Mouse (Mus musculus): ENCODE data around the gene Agbl3. TPM values are rescaled to one million over a fixed set of nuclear protein-coding genes. Genes with fewer than 3 reads are reported as not detected.

The Agbl3 gene
- polyA plus RNA-seq, 1 experiment: 0.57 TPM

- Histone ChIP-seq H3K36me3 (ENCODE audit: control insufficient read depth, insufficient read depth, low read length) (no peaks in the 10 kb centered on the region), H3K27ac (ENCODE audit: insufficient read depth, low read depth, low read length) (no peak overlapping the region)
- TF ChIP-seq CTCF (IDR thresholded peaks at IDR 0.05; ENCODE audit: extremely low read depth, insufficient read length, insufficient replicate concordance, low read depth, low read length) (no peak), POLR2A (IDR thresholded peaks at IDR 0.05; ENCODE audit: low read depth, low read length) (no peak)
Measured at GRCm38 (mm10) chr6:34895569-34895968, 115.3 kb downstream of the Agbl3 start.

GRCm38 (mm10) chr6:34896168-34896780, 116.0 kb downstream of the Agbl3 start:
- no peaks in the 10 kb centered on the region for H3K4me1 ChIP-seq (ENCODE audit: control insufficient read depth, insufficient read depth, insufficient read length, low read length)
- TF ChIP-seq POLR2A (IDR thresholded peaks at IDR 0.05; ENCODE audit: low read depth, low read length): no peak
- H3K27me3 ChIP-seq (ENCODE audit: control insufficient read depth, insufficient read depth, low read length): no peaks in the 10 kb centered on the region
- no peaks in the 10 kb centered on the region for H3K36me3 ChIP-seq (ENCODE audit: control insufficient read depth, insufficient read depth, low read length)
- H3K27ac ChIP-seq (ENCODE audit: insufficient read depth, low read depth, low read length): no peak overlapping the region
- no peak overlapping the region for H3K4me3 ChIP-seq (ENCODE audit: low read depth, low read length)
- 87% methylated on average over 16 of the region's 16 CpGs for WGBS

More at GRCm38 (mm10) chr6:34895569-34895968, 115.3 kb downstream of the Agbl3 start:
- Histone ChIP-seq H3K4me1 (ENCODE audit: control insufficient read depth, insufficient read depth, insufficient read length, low read length) (no peaks in the 10 kb centered on the region), H3K27me3 (ENCODE audit: control insufficient read depth, insufficient read depth, low read length) (no peaks in the 10 kb centered on the region), H3K4me3 (ENCODE audit: low read depth, low read length) (no peak overlapping the region)
- WGBS: 91% methylated on average over 7 of the region's 7 CpGs

GRCm38 (mm10) chr6:34899127-34899526, 118.9 kb downstream of the Agbl3 start:
- H3K27ac ChIP-seq (ENCODE audit: insufficient read depth, low read depth, low read length): no peak overlapping the region
- WGBS: 68% methylated on average over 2 of the region's 2 CpGs
- no peaks in the 10 kb centered on the region for H3K27me3 ChIP-seq (ENCODE audit: control insufficient read depth, insufficient read depth, low read length)
- peaks cover under 1% of the 10 kb centered on the region; the same call in 1 of the 2 replicates for H3K36me3 ChIP-seq (ENCODE audit: control insufficient read depth, insufficient read depth, low read length)
- no peak overlapping the region for H3K4me3 ChIP-seq (ENCODE audit: low read depth, low read length)
- TF ChIP-seq POLR2A (IDR thresholded peaks at IDR 0.05; ENCODE audit: low read depth, low read length): no peak
- no peak for TF ChIP-seq CTCF (IDR thresholded peaks at IDR 0.05; ENCODE audit: extremely low read depth, insufficient read length, insufficient replicate concordance, low read depth, low read length)
- H3K4me1 ChIP-seq (ENCODE audit: control insufficient read depth, insufficient read depth, insufficient read length, low read length): no peaks in the 10 kb centered on the region

- Histone ChIP-seq H3K27ac (ENCODE audit: insufficient read depth, low read depth, low read length) (no peak overlapping the region), H3K36me3 (ENCODE audit: control insufficient read depth, insufficient read depth, low read length) (peaks cover 5% of the 10 kb centered on the region; the same call in 1 of the 2 replicates), H3K4me3 (ENCODE audit: low read depth, low read length) (no peak overlapping the region), H3K4me1 (ENCODE audit: control insufficient read depth, insufficient read depth, insufficient read length, low read length) (no peaks in the 10 kb centered on the region), H3K27me3 (ENCODE audit: control insufficient read depth, insufficient read depth, low read length) (no peaks in the 10 kb centered on the region)
- no peak for TF ChIP-seq POLR2A (IDR thresholded peaks at IDR 0.05; ENCODE audit: low read depth, low read length)
- TF ChIP-seq CTCF (IDR thresholded peaks at IDR 0.05; ENCODE audit: extremely low read depth, insufficient read length, insufficient replicate concordance, low read depth, low read length): no peak
- WGBS: 94% methylated on average over 2 of the region's 2 CpGs
Measured at GRCm38 (mm10) chr6:34900990-34901389, 120.8 kb downstream of the Agbl3 start.

- 62% methylated on average over 9 of the region's 9 CpGs for WGBS
- H3K4me1 ChIP-seq (ENCODE audit: control insufficient read depth, insufficient read depth, insufficient read length, low read length): no peaks in the 10 kb centered on the region
- 0 out of 2 replicates have a peak overlapping the region, but pooled peaks have one; percentile 14 for H3K27ac ChIP-seq (ENCODE audit: insufficient read depth, low read depth, low read length)
- no peak overlapping the region for H3K4me3 ChIP-seq (ENCODE audit: low read depth, low read length)
- TF ChIP-seq CTCF (IDR thresholded peaks at IDR 0.05; ENCODE audit: extremely low read depth, insufficient read length, insufficient replicate concordance, low read depth, low read length) (no peak), POLR2A (IDR thresholded peaks at IDR 0.05; ENCODE audit: low read depth, low read length) (no peak)
- no peaks in the 10 kb centered on the region for H3K27me3 ChIP-seq (ENCODE audit: control insufficient read depth, insufficient read depth, low read length)
- peaks cover 5% of the 10 kb centered on the region; the same call in 1 of the 2 replicates for H3K36me3 ChIP-seq (ENCODE audit: control insufficient read depth, insufficient read depth, low read length)
Measured at GRCm38 (mm10) chr6:34901911-34902444, 121.7 kb downstream of the Agbl3 start.

GRCm38 (mm10) chr6:34902578-34902977, 122.3 kb downstream of the Agbl3 start:
- H3K27me3 ChIP-seq (ENCODE audit: control insufficient read depth, insufficient read depth, low read length): no peaks in the 10 kb centered on the region
- H3K4me1 ChIP-seq (ENCODE audit: control insufficient read depth, insufficient read depth, insufficient read length, low read length): no peaks in the 10 kb centered on the region
- no peak overlapping the region for H3K27ac ChIP-seq (ENCODE audit: insufficient read depth, low read depth, low read length)
- no peak for TF ChIP-seq POLR2A (IDR thresholded peaks at IDR 0.05; ENCODE audit: low read depth, low read length)
- TF ChIP-seq CTCF (IDR thresholded peaks at IDR 0.05; ENCODE audit: extremely low read depth, insufficient read length, insufficient replicate concordance, low read depth, low read length): no peak
- no peak overlapping the region for H3K4me3 ChIP-seq (ENCODE audit: low read depth, low read length)
- H3K36me3 ChIP-seq (ENCODE audit: control insufficient read depth, insufficient read depth, low read length): peaks cover 5% of the 10 kb centered on the region; the same call in 1 of the 2 replicates
- 88% methylated on average over 7 of the region's 7 CpGs for WGBS

GRCm38 (mm10) chr6:34903441-34903840, 123.2 kb downstream of the Agbl3 start:
- Histone ChIP-seq H3K27ac (ENCODE audit: insufficient read depth, low read depth, low read length) (no peak overlapping the region), H3K36me3 (ENCODE audit: control insufficient read depth, insufficient read depth, low read length) (peaks cover 5% of the 10 kb centered on the region; the same call in 1 of the 2 replicates), H3K4me1 (ENCODE audit: control insufficient read depth, insufficient read depth, insufficient read length, low read length) (no peaks in the 10 kb centered on the region), H3K27me3 (ENCODE audit: control insufficient read depth, insufficient read depth, low read length) (no peaks in the 10 kb centered on the region), H3K4me3 (ENCODE audit: low read depth, low read length) (no peak overlapping the region)
- TF ChIP-seq CTCF (IDR thresholded peaks at IDR 0.05; ENCODE audit: extremely low read depth, insufficient read length, insufficient replicate concordance, low read depth, low read length) (no peak), POLR2A (IDR thresholded peaks at IDR 0.05; ENCODE audit: low read depth, low read length) (no peak)
- 75% methylated on average over 5 of the region's 5 CpGs for WGBS
